Mouse (Mus musculus): ENCODE results near the gene Nova2.

Nova2 gene

DNA sequence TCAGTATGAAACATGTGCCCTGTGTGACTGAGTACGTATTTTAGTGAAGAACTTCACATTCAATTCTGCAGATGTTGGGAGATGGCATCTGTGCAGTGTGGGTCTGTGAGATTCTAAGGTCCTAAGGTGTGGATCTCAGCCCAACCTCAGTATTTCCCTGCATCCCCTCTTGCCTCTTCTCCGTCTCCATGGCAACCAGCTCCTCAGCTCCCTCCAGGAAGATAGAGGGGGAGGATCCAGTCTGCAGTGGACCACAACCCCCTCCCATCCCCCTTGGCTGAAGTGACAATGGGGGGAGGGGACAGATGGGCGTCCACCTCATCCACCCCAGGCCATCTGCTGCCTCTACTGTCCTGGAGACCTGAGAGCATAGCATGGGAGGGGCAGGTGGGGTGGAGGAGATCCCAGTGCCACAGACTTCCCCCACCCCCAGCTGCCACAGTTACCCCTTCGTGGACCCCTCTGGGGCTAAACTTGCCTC lies 1.9 kb upstream of the Nova2 start:
- DNase-seq (ENCODE audit: low read depth in 1 of 2, low spot score in 2 of 2), result no peak

DNA sequence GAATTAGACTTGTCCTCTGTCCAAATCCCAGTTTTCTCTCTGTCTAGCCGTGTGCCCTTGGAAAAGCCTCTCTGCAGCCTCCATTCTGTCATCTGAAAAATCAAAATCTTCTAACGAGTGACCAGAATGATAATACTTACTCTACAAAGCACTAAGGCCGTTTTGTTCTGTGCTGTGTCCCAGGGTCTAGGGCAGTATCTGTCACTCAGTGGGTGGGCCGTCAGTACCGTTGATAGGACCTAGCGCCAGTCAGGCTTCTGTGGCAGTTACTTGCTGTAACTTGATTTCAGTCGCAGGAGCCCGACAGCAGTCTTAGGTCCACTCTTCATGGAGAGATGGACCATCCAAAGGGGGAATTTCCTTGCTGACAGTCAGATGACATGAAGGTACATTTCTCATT lies 1.4 kb upstream of the Nova2 start:
- no peak for DNase-seq (ENCODE audit: low read depth in 1 of 2, low spot score in 2 of 2)

GRCm38 (mm10) chr7:18926041-18926790 lies 528 bp downstream of the Nova2 start:
- no peak for DNase-seq (ENCODE audit: low read depth in 1 of 2, low spot score in 2 of 2)

DNA sequence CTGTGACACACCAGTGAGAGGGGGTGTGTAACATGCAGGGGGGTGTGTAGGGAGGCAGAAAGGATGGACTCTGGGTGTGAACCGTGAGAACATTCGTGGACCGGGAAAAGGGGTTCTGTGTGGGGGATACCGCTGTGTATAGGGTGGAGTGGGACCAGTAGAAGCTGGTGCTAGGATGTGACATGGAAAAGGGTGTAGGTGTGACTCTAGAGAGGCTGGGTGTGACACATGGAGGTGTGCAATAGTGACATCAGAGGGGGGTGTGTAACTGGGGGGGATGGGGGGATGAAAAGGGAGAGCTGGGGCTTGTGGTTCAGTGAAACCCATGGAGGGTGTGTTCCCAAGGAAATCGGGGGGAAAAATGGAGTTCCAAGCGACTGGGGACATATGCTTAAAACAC lies 1.2 kb downstream of the Nova2 start:
- DNase-seq (ENCODE audit: low read depth in 1 of 2, low spot score in 2 of 2), result no peak

DNA sequence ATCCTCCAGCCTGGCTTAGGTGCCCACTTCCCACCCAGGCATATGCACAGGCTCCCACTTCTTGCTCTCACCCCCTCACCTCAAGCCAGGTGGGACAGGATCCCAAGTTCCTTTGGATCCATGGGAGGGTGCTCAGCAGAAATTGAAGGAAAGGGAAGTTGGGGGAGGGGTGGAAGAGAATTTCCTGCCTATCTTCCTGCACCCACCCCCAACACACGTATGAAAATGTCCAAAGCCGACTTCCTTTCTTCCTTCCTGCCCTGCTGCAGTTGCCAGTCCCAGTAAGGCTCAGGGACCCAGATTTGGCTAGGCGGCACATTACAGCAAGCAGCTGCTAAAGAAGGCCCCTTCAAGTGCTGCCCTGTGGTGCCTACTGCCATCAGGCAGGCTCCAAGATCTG lies 2.1 kb downstream of the Nova2 start:
- no peak for DNase-seq (ENCODE audit: low read depth in 1 of 2, low spot score in 2 of 2)

GRCm38 (mm10) chr7:18942376-18942775 lies 16.7 kb downstream of the Nova2 start:
- no peak for DNase-seq (ENCODE audit: low read depth in 1 of 2, low spot score in 2 of 2)

DNA sequence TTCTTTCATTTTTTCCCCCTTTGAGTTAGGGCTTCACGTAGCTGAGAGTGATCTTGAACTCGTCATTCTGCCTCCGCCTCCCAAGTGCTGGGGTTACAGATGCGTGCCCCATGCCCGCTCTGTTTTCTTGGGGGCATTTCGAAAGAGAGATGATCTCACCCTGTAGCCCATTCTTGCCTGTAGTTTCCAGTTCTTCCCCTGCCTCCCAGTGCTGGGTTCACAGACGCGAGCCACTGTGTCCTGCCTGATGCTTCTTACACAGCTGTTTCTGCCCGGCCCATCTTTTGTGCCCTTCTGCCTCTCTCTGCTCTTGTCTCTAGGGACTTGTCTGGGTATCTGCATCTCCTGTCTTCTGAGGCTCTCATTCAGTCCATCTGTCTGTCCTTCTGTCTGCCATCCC lies 17.1 kb downstream of the Nova2 start:
- no peak for DNase-seq (ENCODE audit: low read depth in 1 of 2, low spot score in 2 of 2)

GRCm38 (mm10) chr7:18948151-18948550 lies 22.5 kb downstream of the Nova2 start:
- no peak for DNase-seq (ENCODE audit: low read depth in 1 of 2, low spot score in 2 of 2)

- no peak for DNase-seq (ENCODE audit: low read depth in 1 of 2, low spot score in 2 of 2)
Observed at GRCm38 (mm10) chr7:18949781-18950522, 24.3 kb downstream of the Nova2 start.

GRCm38 (mm10) chr7:18950523-18951315 lies 25.0 kb downstream of the Nova2 start:
- DNase-seq (ENCODE audit: low read depth in 1 of 2, low spot score in 2 of 2), result no peak

GRCm38 (mm10) chr7:18951397-18951796 lies 25.7 kb downstream of the Nova2 start:
- DNase-seq (ENCODE audit: low read depth in 1 of 2, low spot score in 2 of 2), result no peak

GRCm38 (mm10) chr7:18957569-18958383 lies 32.1 kb downstream of the Nova2 start:
- DNase-seq (ENCODE audit: low read depth in 1 of 2, low spot score in 2 of 2), result no peak

DNA sequence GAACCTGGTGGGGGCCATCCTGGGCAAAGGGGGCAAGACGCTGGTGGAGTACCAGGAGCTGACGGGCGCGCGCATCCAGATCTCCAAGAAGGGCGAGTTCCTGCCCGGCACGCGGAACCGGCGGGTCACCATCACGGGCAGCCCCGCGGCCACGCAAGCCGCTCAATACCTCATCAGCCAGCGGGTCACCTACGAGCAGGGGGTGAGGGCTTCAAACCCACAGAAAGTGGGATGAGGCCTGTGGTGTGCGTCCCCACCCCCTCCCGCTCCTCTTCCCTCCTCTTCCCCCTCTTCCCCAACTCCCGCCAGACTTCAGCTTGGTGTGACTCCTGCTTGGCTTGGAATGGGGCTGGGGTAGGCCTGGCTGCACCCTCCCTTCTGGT lies 32.7 kb downstream of the Nova2 start:
- DNase-seq (ENCODE audit: low read depth in 1 of 2, low spot score in 2 of 2), result no peak

- no peak for DNase-seq (ENCODE audit: low read depth in 1 of 2, low spot score in 2 of 2)
Observed at GRCm38 (mm10) chr7:18959446-18959845, 33.8 kb downstream of the Nova2 start.

DNA sequence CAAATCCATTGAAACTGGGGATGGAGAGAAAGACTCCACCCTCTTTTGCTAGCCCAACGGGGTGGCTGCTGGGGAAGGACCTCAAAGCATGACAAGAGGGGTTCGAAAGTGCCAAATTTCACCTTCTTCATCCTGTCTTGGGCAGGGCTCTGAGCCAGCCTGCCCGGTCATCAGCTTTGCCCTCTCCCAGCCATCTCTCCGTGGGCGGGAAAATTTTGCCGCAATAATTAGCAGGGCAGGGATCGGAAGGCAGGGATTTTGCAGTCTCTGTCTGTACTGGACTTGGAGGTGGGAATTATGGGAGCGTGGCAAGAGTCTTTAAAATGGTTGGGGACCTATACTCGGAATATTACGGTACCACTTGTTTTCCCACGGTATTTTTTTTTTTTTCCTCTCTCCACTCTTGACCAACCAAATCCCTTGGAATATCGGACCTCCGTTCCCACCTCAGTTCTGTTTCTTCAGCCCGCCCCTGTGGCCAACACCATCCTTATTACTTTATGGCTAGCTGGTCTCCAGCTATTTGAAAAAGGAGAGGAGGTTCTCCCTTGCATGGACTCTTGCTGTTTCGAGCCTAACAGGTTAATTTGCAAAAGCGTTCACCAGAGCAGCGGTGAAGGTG lies 36.6 kb downstream of the Nova2 start:
- DNase-seq (ENCODE audit: low read depth in 1 of 2, low spot score in 2 of 2), result no peak

- DNase-seq (ENCODE audit: low read depth in 1 of 2, low spot score in 2 of 2), result no peak
Observed at GRCm38 (mm10) chr7:18962795-18963194, 37.1 kb downstream of the Nova2 start.

DNA sequence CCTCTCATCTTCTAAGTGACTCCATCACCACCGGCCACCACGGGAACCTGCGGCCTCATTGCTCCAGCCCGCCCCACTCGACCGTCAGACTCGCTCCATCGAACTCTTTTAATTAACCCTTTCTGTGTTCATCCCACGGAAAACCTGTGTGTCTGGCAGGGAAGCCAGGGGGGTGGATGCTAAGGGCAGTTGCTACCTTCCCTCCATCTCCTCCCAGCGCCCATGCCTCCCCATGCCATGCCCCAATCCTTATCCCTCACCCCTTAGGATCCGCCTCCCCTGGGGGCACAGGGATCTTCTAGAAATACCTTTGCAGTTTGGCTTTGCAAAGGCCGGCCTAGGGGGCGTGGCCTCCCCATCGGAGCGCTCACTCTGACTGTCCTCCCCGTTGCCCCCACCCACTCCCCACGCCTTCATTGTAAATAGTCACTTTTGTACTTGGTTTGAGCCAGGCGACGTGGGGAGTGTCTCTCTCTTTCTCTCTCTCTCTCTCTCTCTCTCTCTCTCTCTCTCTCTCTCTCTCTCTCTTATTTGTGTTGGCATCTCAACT lies 37.7 kb downstream of the Nova2 start:
- no peak for DNase-seq (ENCODE audit: low read depth in 1 of 2, low spot score in 2 of 2)

DNA sequence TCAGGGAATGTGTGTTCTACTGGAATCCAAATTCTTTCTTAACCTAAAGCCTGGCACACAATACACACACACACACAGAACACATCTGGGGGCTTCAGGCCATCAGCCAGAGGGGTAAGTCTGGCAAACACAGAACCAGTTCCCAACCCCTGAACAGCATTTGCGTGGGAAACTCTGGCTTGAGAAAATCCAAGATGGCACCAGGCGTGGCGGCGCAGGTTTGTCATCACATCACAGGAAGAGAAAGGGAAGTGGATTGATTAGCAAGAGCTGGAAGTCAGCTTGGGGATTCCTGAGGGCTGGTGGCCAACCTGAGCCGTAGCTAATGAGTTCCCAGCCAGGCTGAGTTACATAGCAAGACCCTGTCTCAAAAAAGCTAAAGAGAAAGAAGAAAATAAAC lies 39.6 kb downstream of the Nova2 start:
- no peak for DNase-seq (ENCODE audit: low read depth in 1 of 2, low spot score in 2 of 2)

GRCm38 (mm10) chr7:18967603-18968002 lies 41.9 kb downstream of the Nova2 start:
- DNase-seq (ENCODE audit: low read depth in 1 of 2, low spot score in 2 of 2), result no peak

DNA sequence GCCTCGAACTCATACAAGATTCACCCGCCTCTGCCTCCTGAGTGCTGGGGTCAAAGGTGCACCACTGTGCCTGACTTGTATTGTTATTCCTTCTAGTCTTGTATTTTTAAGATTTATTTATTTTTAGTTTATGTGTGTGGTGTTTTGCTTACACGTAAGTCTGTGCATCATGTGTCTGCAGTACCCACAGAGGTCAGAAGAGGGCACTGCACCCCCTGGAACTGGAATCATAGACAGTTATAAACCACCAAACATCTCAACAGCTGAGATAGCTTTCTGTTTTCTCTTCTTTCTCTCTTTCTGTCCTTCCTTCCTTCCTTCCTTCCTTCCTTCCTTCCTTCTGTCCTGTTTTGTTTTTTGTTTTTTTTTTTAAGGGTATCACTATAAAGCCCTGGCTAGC lies 45.3 kb downstream of the Nova2 start:
- DNase-seq (ENCODE audit: low read depth in 1 of 2, low spot score in 2 of 2), result no peak

Measured in monocyte, adult 2 months (primary cell).